Mouse (Mus musculus) mouse trophoblast stem cell (cell line): ENCODE results near the gene Brd3.

ENCODE experiments used
- in situ Hi-C, 2 experiments: fragments of 300-500 bp; cut with MseI, MboI; formaldehyde crosslinking; loops; 2 replicates in 1 of 2; 3 replicates in 1 of 2; pipeline ENCODE4 v1.15.1; 2025

The Brd3 gene

GRCm38 (mm10) chr2:27471170-27471584 is 36.3 kb downstream of the Brd3 start:
- in situ Hi-C loops, result no loop called here

DNA sequence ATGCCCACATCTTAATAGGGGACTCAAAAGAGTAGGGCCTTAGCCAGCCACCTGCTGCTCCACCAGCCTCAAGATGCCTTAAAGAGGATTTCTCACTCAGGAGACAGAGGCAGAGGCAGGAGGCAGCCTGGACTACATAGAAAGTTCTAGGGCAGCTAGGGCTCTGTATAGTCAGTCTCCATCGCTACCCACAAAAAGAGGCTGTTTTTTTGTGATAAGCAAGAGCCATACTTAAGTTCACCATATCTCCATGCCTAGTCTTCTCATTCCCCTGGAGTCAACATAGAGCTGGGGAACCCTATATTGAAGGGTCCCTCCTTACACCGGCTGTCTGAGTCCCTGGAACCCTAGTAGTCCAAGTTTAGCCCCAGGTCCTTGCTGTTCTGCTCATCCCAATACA is 36.9 kb downstream of the Brd3 start:
- in situ Hi-C loops, result no loop called here

- in situ Hi-C loops, result no loop called here
Observed at GRCm38 (mm10) chr2:27469991-27470355, 37.5 kb downstream of the Brd3 start.

DNA sequence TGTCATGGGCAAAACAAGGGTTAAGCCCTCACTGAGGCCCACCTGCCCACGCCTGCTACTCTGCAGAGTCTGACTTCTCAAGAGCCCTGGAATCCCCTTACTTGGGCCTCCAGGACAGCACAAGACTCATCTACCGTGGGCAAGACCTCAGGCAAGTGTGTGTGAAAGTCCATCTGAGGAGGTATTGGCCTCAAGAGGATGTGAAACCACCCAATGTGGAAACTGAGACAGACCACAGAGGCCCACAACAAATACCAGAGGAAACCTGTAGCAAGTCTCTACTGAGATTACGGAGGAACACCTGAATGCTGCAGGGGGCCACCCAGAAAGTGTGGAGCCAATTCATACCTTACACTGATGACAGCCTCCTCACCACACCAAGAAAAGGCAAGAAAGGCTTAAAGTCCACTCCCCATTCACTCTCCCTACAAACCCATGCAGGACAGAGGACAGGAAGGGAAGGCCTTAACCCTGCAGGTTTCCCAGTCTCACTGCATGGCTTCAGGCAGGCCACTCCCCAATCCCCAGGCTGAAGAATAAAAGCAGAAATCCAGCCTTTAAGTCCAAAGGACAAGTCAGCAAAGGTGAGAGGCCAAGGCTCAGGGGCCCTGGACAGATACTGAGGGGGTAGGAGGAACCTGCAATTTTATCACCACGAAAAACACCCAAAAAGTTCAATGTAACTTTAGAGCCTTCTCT is 38.0 kb downstream of the Brd3 start:
- in situ Hi-C loops, result no loop called here

DNA sequence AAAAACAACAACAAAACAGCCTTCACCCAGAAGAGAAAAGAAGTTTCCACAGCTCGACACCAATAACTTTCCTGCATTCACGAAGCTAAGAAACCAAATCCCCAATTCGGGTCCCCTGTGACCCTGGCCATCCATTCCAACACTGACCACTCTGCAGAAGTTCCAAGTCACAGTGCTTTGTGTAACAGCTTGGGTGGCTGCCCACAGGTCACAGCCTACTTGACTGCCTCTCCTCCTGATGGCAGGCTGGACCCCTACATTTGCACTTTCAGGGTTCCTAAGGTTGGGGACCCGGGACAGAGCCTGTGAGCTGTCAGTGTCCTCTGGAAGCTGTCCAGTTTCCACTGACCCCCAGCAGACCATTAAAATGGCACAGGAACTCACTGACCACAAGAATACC is 44.6 kb downstream of the Brd3 start:
- in situ Hi-C loops, result no loop called here

DNA sequence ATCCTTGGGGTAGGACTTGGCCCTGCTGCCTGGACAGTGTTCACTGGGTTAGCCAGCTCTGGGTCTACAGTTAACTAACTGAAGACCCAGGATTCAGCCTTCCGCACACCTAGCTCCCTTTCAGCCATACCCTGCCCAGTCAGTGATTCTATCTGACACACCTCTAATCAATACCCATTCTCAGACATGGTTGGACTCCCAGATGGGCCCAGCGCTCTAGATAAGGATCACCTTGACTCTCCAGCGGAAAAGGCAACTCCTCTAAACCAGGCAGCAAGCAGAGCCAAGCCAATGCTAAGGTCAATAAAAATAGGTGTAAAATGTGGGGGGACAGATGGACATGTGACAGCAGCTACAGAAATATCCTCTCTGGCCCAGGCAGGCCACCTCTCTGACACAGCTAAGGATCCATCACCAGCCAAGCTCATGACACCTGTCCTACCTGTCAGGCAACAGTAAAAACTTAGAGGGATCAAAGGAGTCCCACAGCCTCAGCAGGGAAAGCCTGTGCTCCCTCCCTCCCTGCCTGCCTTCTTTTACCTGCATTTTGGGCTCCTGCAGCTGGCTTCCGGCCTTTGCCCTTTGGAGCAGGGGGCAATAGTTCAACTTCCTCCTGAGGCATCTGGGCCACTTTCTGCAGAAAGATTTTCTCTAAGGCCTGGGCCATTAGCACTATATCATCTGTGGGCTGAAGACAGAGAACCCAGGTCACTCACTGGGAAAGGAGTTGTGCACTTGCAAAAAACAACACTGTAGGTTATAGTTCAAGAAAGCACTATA is 45.4 kb downstream of the Brd3 start:
- in situ Hi-C loops, result no loop called here

DNA sequence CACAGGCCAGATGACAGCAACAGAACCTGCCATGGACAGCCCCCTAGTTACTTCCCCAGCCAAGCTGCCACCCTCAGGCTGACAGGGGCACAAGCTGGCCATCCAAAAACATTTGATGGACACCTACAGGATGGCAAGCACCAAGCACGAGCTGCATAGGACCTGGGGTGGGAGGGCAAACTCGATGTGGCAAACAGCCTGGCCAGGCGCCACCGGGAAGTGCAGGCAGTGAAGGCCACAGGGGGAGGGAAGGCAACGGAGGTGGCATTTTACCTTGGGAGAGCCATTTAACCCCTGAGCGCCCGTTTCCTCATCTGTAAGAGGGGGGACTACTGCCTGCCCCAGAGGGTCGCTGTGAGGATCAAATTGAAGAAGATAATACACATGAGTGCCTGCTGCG is 46.8 kb downstream of the Brd3 start:
- in situ Hi-C loops, result no loop called here

DNA sequence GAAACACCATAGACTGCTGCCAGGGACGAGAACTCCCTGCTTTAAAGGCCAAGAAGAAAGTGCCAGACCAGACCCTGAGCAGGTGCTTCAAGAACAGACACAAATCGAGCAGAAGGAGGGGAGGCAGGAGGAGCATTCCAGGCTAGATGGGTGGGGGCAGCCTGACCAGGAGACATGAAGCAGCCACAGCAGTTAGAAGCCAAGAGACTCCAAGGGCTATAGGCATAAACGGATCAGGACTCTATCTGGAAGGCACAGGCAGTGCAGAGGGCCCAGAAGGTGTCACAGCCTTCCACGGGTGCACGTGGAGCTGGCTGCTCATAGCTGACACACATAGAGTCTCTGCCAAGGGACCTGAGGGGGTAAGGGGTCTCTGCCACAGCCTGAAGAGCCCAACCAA is 47.3 kb downstream of the Brd3 start:
- in situ Hi-C loops, result no loop called here

- in situ Hi-C loops, result no loop called here
Observed at GRCm38 (mm10) chr2:27459735-27460134, 47.7 kb downstream of the Brd3 start.

DNA sequence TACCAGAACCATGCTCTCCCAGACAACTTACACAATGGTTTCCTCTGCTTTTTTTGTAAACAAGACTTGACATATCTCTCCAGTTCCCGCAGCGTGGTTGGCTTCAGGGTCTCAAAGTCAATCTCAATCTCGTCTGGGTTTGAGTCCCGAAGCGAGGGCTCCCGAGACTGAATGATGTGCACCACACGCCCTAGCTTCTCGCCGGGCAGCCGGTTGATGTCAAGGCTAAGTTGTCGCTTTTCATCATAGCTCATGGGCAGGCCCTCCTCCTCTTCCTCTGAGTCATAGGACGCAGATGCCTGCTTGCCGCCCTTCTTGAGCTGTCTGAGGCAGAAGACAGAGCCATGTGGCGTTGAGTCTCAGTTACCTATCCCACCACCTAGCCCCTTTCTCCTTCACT is 57.2 kb downstream of the Brd3 start:
- in situ Hi-C loops, result no loop called here

DNA sequence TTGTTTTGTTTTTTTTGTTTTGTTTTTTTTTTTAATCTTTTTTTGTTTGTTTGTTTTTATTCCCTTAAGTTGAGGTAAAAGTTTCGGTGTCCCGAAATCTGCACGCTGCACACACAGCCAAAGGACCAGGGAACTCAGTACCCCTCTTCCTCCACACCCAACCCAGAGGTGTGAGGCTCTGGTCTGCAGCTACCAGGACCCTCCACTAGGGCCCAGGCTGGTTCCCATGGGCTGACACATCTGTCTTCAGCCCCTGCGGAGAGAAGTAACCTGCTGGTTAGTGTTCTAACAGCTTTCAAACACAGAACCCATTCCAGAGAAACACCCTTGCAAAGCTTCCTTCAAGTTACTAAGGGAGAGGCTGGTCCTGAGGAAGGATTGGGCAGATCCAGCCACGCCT is 59.7 kb downstream of the Brd3 start:
- in situ Hi-C loops, result no loop called here

- in situ Hi-C loops, result no loop called here
Observed at GRCm38 (mm10) chr2:27446812-27447211, 60.6 kb downstream of the Brd3 start.

- in situ Hi-C loops, result no loop called here
Observed at GRCm38 (mm10) chr2:27445910-27446309, 61.6 kb downstream of the Brd3 start.

GRCm38 (mm10) chr2:27443450-27443708 is 64.1 kb downstream of the Brd3 start:
- in situ Hi-C loops, result no loop called here

- in situ Hi-C loops, result no loop called here
Observed at GRCm38 (mm10) chr2:27442708-27443449, 64.6 kb downstream of the Brd3 start.

DNA sequence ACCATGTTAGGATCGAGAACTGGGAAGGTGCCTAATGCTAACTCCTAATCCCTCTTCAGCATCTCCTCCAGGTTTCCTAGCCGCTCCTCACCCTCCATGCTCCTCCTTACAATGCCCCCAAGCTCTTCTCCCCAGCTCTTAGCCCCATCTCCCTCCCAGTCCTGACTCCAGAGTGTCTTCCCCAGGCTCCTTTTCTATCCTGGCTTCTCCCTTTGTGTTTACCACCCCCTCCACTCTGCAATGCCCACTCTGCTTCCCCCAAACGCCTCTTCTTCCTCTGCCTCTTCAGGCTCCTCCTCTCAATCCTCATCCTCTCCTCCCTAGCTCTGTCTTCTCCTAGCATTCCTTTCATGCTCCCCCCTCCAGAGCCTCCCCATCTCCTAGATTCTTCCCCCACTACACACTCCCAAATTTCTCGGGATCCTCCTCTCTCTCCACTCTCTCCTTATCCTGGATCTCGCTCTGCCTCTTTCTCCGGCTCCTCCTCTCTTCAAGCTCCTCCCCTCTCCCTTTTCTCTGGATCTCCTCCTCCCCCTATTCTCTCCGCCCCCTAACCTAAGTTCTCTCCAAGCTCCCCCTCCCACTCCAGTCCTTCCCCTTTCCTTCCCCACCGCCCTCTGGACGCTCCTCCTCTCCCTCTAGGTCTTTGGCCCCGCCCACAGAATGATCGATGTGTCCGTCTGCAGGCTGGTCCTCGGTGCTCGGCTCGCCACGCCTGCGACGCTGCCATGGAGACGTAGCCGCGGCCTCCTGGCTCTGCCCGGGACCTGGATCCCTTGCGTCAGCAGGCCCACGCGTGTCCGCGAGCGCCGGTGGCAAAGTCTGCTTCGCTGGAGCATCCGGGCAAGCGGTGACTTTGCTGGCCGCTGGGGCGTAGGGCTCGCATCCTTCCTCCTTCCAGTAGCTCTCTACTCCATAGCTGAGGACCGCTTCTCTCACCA is 65.4 kb downstream of the Brd3 start, which contains the start of gene Brd3os:
Gene Brd3os (plus strand): TSS at position 558 of the 941 bp plus-strand sequence.
- in situ Hi-C loops, result no loop called here

DNA sequence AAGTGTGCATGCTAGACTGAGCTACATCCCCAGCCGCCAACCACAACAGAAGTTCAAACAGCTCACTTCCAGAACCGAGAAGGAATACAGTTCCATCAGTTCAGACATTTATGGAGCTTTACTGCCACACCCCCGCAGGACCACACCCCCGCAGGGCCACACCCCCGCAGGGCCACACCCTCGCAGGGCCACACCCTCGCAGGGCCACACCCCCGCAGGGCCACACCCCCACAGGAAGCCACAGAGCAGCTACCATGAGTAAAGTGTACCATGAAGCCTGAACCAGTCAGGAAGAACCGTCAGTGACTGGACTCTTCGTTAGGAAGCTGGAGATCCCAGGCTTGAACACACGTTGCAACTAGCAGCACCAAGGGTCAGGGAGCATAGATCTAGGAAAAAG is 69.2 kb downstream of the Brd3 start:
- in situ Hi-C loops, result no loop called here

- in situ Hi-C loops, result no loop called here
Observed at GRCm38 (mm10) chr2:27437876-27438275, 69.6 kb downstream of the Brd3 start.

- in situ Hi-C loops, result no loop called here
Observed at GRCm38 (mm10) chr2:27432599-27432998, 74.9 kb downstream of the Brd3 start.

DNA sequence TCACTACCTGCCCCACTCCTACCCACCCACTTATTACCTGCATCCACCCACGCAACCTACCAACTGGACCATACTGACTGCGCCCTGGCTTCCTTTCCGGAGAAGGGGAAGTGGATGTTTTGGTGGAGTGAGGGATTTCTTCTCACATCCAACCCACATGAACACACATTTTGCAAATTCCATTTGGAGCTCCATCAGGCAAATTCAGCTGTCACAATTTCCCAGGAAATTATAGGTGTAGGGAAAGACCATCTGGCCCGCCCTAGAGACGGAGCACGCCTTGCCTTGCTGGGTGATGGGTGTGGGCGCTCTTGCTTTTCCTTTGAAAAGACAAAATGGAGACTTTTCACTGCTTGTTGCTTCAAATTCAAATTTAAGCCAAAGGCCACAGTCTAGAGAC is 76.8 kb downstream of the Brd3 start:
- in situ Hi-C loops, result no loop called here

DNA sequence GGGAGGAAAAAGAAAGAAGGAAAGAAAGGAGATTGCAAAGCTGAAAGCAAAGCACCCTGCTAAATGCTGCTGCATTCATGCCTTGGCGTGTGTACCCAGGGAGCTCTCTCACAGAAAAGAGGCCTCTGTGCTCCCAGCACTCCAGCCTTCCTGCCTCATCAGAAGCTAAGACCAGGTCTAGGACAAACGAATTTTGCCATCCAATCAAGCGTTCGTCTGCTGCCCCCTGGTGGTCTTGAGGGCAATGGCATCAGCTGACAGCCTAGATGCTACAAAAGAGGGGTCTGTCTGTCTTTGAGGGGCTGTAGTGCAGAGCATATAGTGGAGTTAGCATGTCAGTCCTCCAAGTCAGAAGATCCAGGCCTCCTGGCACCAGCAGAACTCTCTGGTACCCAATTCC is 79.4 kb downstream of the Brd3 start:
- in situ Hi-C loops, result loop anchor here (5.0 kb wide), 1 partner anchor 146 kb away; no protein-coding TSS in a partner anchor
